Mouse (Mus musculus) embryonic facial prominence, embryonic 10.5 days (tissue): ENCODE results near the gene Bicd2. TPM values are rescaled to one million over a fixed set of nuclear protein-coding genes. Genes with fewer than 3 reads are reported as not detected.
A peak's percentile ranks its signal among the peaks of the same experiment; 100 is the strongest.
"Not testable (repeated sequence)": the region's sequence is repeated elsewhere in the genome, so short reads cannot be mapped to it uniquely, and the experiment has no call there.

Experiments used
- DNase-seq: peaks from one replicate; pipeline ENCODE4 v3.0.0-alpha.2; 2017; ENCODE audit warnings: low spot score
- H3K27ac ChIP-seq: fragments of 300-500 bp; sonication (generic); replicated peaks from 2 replicates; pipeline ENCODE4 v1.5.1; 2016; ENCODE audit warnings: mild to moderate bottlenecking
- H3K27me3 ChIP-seq: fragments of 300-500 bp; sonication (generic); replicated peaks from 2 replicates; pipeline ENCODE4 v1.6.1; 2016; ENCODE audit warnings: low read depth, mild to moderate bottlenecking; ENCODE audit not compliant: poor library complexity, severe bottlenecking
- H3K36me3 ChIP-seq: fragments of 300-500 bp; sonication (generic); replicated peaks from 2 replicates; pipeline ENCODE4 v1.6.1; 2016; ENCODE audit warnings: mild to moderate bottlenecking, moderate library complexity
- H3K4me1 ChIP-seq: fragments of 300-500 bp; sonication (generic); 2 replicates; pipeline ENCODE4 v1.6.1; 2016
- H3K4me3 ChIP-seq: fragments of 300-500 bp; sonication (generic); 2 replicates; pipeline ENCODE4 v1.5.1; 2016; ENCODE audit warnings: mild to moderate bottlenecking, moderate library complexity
- H3K9me3 ChIP-seq: fragments of 300-500 bp; sonication (generic); 2 replicates; pipeline ENCODE4 v1.6.1; 2016; ENCODE audit warnings: mild to moderate bottlenecking
- WGBS: fragments of 180-500 bp; shearing (Covaris S2); methylation state at CpG from one replicate; pipeline ENCODE4 v1.1.7; 2016; 5-methylcytosine and 5-hydroxymethylcytosine counted together
- polyA plus RNA-seq: library from polyadenylated mRNA; unstranded; fragments of >200 nt; fragmentation: Nextera tagmentation; extraction: Ambion mirVana; gene quantifications from 2 replicates; pipeline ENCODE4 v1.2.1, GENCODE M21; 2016

The Bicd2 gene
- polyA plus RNA-seq, 1 experiment from 2014 or later: 33.3 TPM

GRCm38 (mm10) chr13:49370216-49370615 is 28.8 kb downstream of the Bicd2 start:
- 80% methylated on average over 6 of the region's 6 CpGs for WGBS
- H3K27ac ChIP-seq: peak overlapping the region; percentile 45
- peaks cover 57% of the 10 kb centered on the region for H3K36me3 ChIP-seq

GRCm38 (mm10) chr13:49370916-49371315 is 29.5 kb downstream of the Bicd2 start:
- Histone ChIP-seq H3K27ac (peak overlapping the region; percentile 79), H3K4me3 (peak overlapping the region; percentile 5; the same call in 1 of the 2 replicates), H3K36me3 (peaks cover 64% of the 10 kb centered on the region), H3K4me1 (peaks cover 33% of the 10 kb centered on the region)
- not testable (repeated sequence) for H3K27me3 ChIP-seq, H3K9me3 ChIP-seq, DNase-seq
- WGBS: 78% methylated on average over 5 of the region's 5 CpGs

More at GRCm38 (mm10) chr13:49370216-49370615, 28.8 kb downstream of the Bicd2 start:
- H3K27me3 ChIP-seq, H3K9me3 ChIP-seq, H3K4me3 ChIP-seq, DNase-seq: not testable (repeated sequence)
- peaks cover 33% of the 10 kb centered on the region for H3K4me1 ChIP-seq

- H3K4me3 ChIP-seq: peak overlapping the region; percentile 5; the same call in 1 of the 2 replicates
- peak overlapping the region; percentile 79 for H3K27ac ChIP-seq
- peaks cover 33% of the 10 kb centered on the region for H3K4me1 ChIP-seq
- H3K36me3 ChIP-seq: peaks cover 70% of the 10 kb centered on the region
- 21% methylated on average over 3 of the region's 3 CpGs for WGBS
- no peaks in the 10 kb centered on the region for H3K9me3 ChIP-seq
- DNase-seq: peak; percentile 54
- H3K27me3 ChIP-seq: no peaks in the 10 kb centered on the region
Measured at GRCm38 (mm10) chr13:49371428-49371899, 30.1 kb downstream of the Bicd2 start.

- Histone ChIP-seq H3K9me3 (no peaks in the 10 kb centered on the region), H3K27ac (0 out of 2 replicates have a peak overlapping the region, but pooled peaks have one; percentile 26), H3K4me3 (no peak overlapping the region), H3K4me1 (peaks cover 33% of the 10 kb centered on the region), H3K27me3 (no peaks in the 10 kb centered on the region), H3K36me3 (peaks cover 80% of the 10 kb centered on the region)
- DNase-seq: no peak
- WGBS: 93% methylated on average over 9 of the region's 9 CpGs
Measured at GRCm38 (mm10) chr13:49372370-49373060, 31.1 kb downstream of the Bicd2 start.

GRCm38 (mm10) chr13:49374304-49374703 is 32.9 kb downstream of the Bicd2 start:
- H3K4me1 ChIP-seq: peaks cover 33% of the 10 kb centered on the region
- H3K4me3 ChIP-seq: no peak overlapping the region
- peaks cover 94% of the 10 kb centered on the region for H3K36me3 ChIP-seq
- no peaks in the 10 kb centered on the region for H3K9me3 ChIP-seq
- 75% methylated on average over 6 of the region's 6 CpGs for WGBS
- H3K27ac ChIP-seq: no peak overlapping the region
- DNase-seq: no peak
- H3K27me3 ChIP-seq: no peaks in the 10 kb centered on the region

- Histone ChIP-seq H3K4me3 (no peak overlapping the region), H3K27ac (no peak overlapping the region), H3K4me1 (peaks cover 33% of the 10 kb centered on the region), H3K27me3 (no peaks in the 10 kb centered on the region), H3K9me3 (no peaks in the 10 kb centered on the region), H3K36me3 (peaks cover 94% of the 10 kb centered on the region)
- no peak for DNase-seq
- 88% methylated on average over 6 of the region's 6 CpGs for WGBS
Measured at GRCm38 (mm10) chr13:49374730-49375129, 33.3 kb downstream of the Bicd2 start.

- DNase-seq: no peak
- Histone ChIP-seq H3K4me3 (no peak overlapping the region), H3K27ac (no peak overlapping the region), H3K27me3 (no peaks in the 10 kb centered on the region), H3K9me3 (no peaks in the 10 kb centered on the region), H3K36me3 (peaks cover 94% of the 10 kb centered on the region), H3K4me1 (peaks cover 8% of the 10 kb centered on the region; the same call in 1 of the 2 replicates)
- 85% methylated on average over 6 of the region's 6 CpGs for WGBS
Measured at GRCm38 (mm10) chr13:49377608-49378007, 36.2 kb downstream of the Bicd2 start.

- Histone ChIP-seq H3K4me1 (peaks cover 3% of the 10 kb centered on the region; the same call in 1 of the 2 replicates), H3K4me3 (no peak overlapping the region), H3K9me3 (no peaks in the 10 kb centered on the region), H3K27ac (no peak overlapping the region), H3K27me3 (no peaks in the 10 kb centered on the region), H3K36me3 (peaks cover 100% of the 10 kb centered on the region)
- WGBS: 95% methylated on average over 20 of the region's 20 CpGs
- DNase-seq: no peak
Measured at GRCm38 (mm10) chr13:49379301-49379700, 37.9 kb downstream of the Bicd2 start.

- Histone ChIP-seq H3K9me3 (no peaks in the 10 kb centered on the region), H3K27ac (no peak overlapping the region), H3K4me1 (peaks cover 4% of the 10 kb centered on the region; the same call in 1 of the 2 replicates), H3K4me3 (no peak overlapping the region), H3K36me3 (peaks cover 100% of the 10 kb centered on the region), H3K27me3 (no peaks in the 10 kb centered on the region)
- 22% methylated on average over 3 of the region's 3 CpGs for WGBS
- peak; percentile 78 for DNase-seq
Measured at GRCm38 (mm10) chr13:49381230-49381629, 39.8 kb downstream of the Bicd2 start.

- Histone ChIP-seq H3K4me1 (peaks cover 4% of the 10 kb centered on the region; the same call in 1 of the 2 replicates), H3K4me3 (no peak overlapping the region), H3K27me3 (no peaks in the 10 kb centered on the region), H3K36me3 (peaks cover 94% of the 10 kb centered on the region), H3K9me3 (no peaks in the 10 kb centered on the region), H3K27ac (no peak overlapping the region)
- 95% methylated on average over 23 of the region's 23 CpGs for WGBS
- no peak for DNase-seq
Measured at GRCm38 (mm10) chr13:49382997-49383396, 41.6 kb downstream of the Bicd2 start.

- Histone ChIP-seq H3K9me3 (no peaks in the 10 kb centered on the region), H3K4me3 (no peak overlapping the region), H3K27me3 (no peaks in the 10 kb centered on the region), H3K4me1 (peaks cover 4% of the 10 kb centered on the region; the same call in 1 of the 2 replicates), H3K36me3 (peaks cover 81% of the 10 kb centered on the region), H3K27ac (no peak overlapping the region)
- DNase-seq: no peak
- WGBS: 85% methylated on average over 16 of the region's 16 CpGs
Measured at GRCm38 (mm10) chr13:49384751-49385463, 43.5 kb downstream of the Bicd2 start.

GRCm38 (mm10) chr13:49391374-49391773 is 50.0 kb downstream of the Bicd2 start:
- H3K36me3 ChIP-seq: peaks cover 32% of the 10 kb centered on the region
- H3K9me3 ChIP-seq: peaks cover 4% of the 10 kb centered on the region; the same call in 1 of the 2 replicates
- H3K4me3 ChIP-seq: no peak overlapping the region
- no peak for DNase-seq
- H3K4me1 ChIP-seq: no peaks in the 10 kb centered on the region
- WGBS: 97% methylated on average over 2 of the region's 2 CpGs
- no peak overlapping the region for H3K27ac ChIP-seq
- H3K27me3 ChIP-seq: no peaks in the 10 kb centered on the region
